Mouse (Mus musculus) lung, adult 2 months (tissue): ENCODE measurements around the gene Cd300ld3.
A peak's percentile ranks its signal among the peaks of the same experiment; 100 is the strongest.

ENCODE experiments used
- CTCF ChIP-seq: fragments of 200-500 bp; IDR thresholded peaks from 2 replicates; pipeline ENCODE4 v1.5.1; 2011; ENCODE audit warnings: mild to moderate bottlenecking, low read length, control low read depth; ENCODE audit not compliant: insufficient read depth
- POLR2A ChIP-seq: fragments of 200-500 bp; IDR thresholded peaks from 2 replicates; pipeline ENCODE4 v1.6.1; 2011; ENCODE audit warnings: low read depth, mild to moderate bottlenecking, control low read depth, low read length, borderline replicate concordance; ENCODE audit errors: extremely low read depth

GRCm38 (mm10) chr11:115004070-115004469, 44.1 kb downstream of the Cd300ld3 start:
- TF ChIP-seq POLR2A (0 out of 2 replicates have a peak, but pooled peaks have one; percentile 14), CTCF (no peak)
